Mouse (Mus musculus) liver, adult 2 months (tissue): ENCODE results near the gene Faim.

Source experiments
- CTCF ChIP-seq: fragments of 200-500 bp; IDR thresholded peaks from 2 replicates; pipeline ENCODE4 v1.5.1; 2011; ENCODE audit warnings: low read depth, low read length, control low read depth
- POLR2A ChIP-seq: fragments of 200-500 bp; IDR thresholded peaks from 2 replicates; pipeline ENCODE4 v1.6.1; 2011; ENCODE audit warnings: low read length, control low read depth; ENCODE audit not compliant: insufficient read depth; ENCODE audit errors: extremely low read depth

GRCm38 (mm10) chr9:98979431-98980416, 6.4 kb upstream of the Faim start:
- TF ChIP-seq CTCF (peak; percentile 95), POLR2A (no peak)
